Mouse (Mus musculus): ENCODE measurements around the gene Efna3.

Efna3 gene

GRCm38 (mm10) chr3:89282291-89282643 lies 40.5 kb downstream of the Efna3 start:
- DNase-seq = no peak

GRCm38 (mm10) chr3:89281579-89282290 lies 41.0 kb downstream of the Efna3 start:
- peak; percentile 92 to 93 for DNase-seq

GRCm38 (mm10) chr3:89280606-89281511 lies 41.9 kb downstream of the Efna3 start, which contains the start of gene Efna1:
Efna1 (minus strand) TSS chr3:89281142.
- peak; percentile 75 to 77 for DNase-seq

GRCm38 (mm10) chr3:89280050-89280605 lies 42.6 kb downstream of the Efna3 start:
- DNase-seq = peak in 1 of 2 experiments; percentile 61

GRCm38 (mm10) chr3:89279153-89279890 lies 43.4 kb downstream of the Efna3 start:
- DNase-seq = peak; percentile 92 to 94

- no peak for DNase-seq
These were observed 44.1 kb downstream of the Efna3 start for GRCm38 (mm10) chr3:89278643-89279042.

GRCm38 (mm10) chr3:89278107-89278506 lies 44.7 kb downstream of the Efna3 start:
- DNase-seq = peak; percentile 48

GRCm38 (mm10) chr3:89277281-89278021 lies 45.3 kb downstream of the Efna3 start:
- peak; percentile 45 to 50 for DNase-seq

GRCm38 (mm10) chr3:89276061-89276460 lies 46.7 kb downstream of the Efna3 start:
- no peak for DNase-seq

- peak; percentile 62 to 65 for DNase-seq
These were observed 51.0 kb downstream of the Efna3 start for GRCm38 (mm10) chr3:89271760-89272159.

- DNase-seq = peak; percentile 69 to 70
These were observed 51.9 kb downstream of the Efna3 start for GRCm38 (mm10) chr3:89270891-89271290.

- DNase-seq = peak; percentile 95 to 96
These were observed 52.6 kb downstream of the Efna3 start, which contains the start of gene Slc50a1 for GRCm38 (mm10) chr3:89270051-89270755. Slc50a1 (minus strand) TSS chr3:89270570.

GRCm38 (mm10) chr3:89268916-89269315 lies 53.8 kb downstream of the Efna3 start:
- no peak for DNase-seq

- peak; percentile 86 for DNase-seq
These were observed 56.3 kb downstream of the Efna3 start for GRCm38 (mm10) chr3:89266439-89266893.

All from cerebellum, postnatal 10 days (tissue).